Mouse (Mus musculus) cerebellum, adult 2 months (tissue): Measurements from ENCODE around the gene Adgre5.

ENCODE experiments used
- CTCF ChIP-seq: fragments of 200-500 bp; IDR thresholded peaks from 2 replicates; pipeline ENCODE4 v1.5.1; 2011; ENCODE audit warnings: low read depth, mild to moderate bottlenecking, control low read depth, low read length, moderate library complexity, borderline replicate concordance; ENCODE audit not compliant: insufficient read depth
- POLR2A ChIP-seq: fragments of 200-500 bp; IDR thresholded peaks from 2 replicates; pipeline ENCODE4 v1.6.1; 2011; ENCODE audit warnings: low read length, control low read depth, borderline replicate concordance; ENCODE audit not compliant: insufficient read depth

DNA sequence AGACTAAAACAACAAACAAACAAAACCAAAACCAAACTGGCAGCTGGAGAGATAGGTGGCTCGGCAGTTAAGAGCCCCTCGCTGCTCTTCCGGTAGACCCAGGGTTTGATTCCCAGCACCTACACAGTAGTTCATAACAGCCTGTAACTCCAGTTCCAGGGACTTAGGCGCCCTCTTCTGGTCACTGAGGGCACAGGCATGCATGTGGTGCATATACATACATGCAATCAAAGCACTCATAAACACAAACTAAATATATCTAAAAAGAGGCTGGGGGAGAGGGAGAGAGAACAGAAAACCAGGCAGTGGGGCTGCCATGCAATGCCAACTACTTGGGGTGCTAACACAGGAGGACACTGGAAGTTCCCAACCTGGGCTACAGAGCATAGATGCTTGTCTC is 3.8 kb downstream of the Adgre5 start:
- TF ChIP-seq POLR2A (no peak), CTCF (no peak)
